ENCODE assay signal across 22 mouse cellular contexts in the genomic region with DNA sequence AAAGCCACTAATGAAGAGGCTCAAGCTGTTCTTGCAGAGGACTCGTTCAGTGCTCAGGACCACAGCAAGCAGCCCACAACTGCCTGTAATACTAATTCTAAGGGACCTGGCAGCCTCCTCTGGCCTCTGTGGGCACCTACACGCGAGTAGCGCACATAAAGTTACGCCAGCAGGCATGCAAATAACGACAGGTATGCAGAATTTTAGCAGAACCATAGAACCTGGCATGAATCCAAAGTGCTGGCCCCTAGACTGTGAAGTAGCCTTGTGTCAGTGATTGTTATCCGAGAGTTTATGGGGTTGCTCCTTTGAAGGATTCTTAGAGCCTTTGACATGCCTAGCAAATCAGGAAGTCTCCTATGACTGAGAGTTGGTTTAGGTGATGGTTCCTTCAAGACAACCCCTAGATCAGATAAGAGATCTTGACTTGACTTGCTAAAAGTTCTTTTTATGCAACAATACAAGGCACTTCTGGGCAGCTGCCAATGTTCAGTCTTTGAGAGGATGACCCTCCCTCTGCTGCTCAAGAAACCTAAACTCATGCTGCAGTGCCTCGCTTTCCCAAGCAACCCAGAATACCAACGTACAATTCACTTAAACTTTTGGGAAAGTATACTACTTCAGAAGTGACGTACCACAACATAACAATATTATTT. TPM values are rescaled to one million over a fixed set of nuclear protein-coding genes. Genes with fewer than 3 reads are reported as not detected.
DNase-seq lines count a peak whose midpoint lies in the region; ATAC-seq and TF ChIP-seq lines count a peak whose summit lies in the region.
"Had no signal": no experiment of that assay in that cellular context is flagged by ENCODE, and none has a peak within 500 bp of the region (broad histone marks: within the 10 kb centered on the region; RNA-seq: fewer than 3 reads in every experiment).

No protein-coding gene starts in this region.

- no peak overlapping the region for H3K27ac ChIP-seq in forebrain, embryonic 14.5 days (ENCODE audit: low read depth, low read length)
- H3K27ac ChIP-seq in forebrain, embryonic 11.5 days (ENCODE audit: low read depth, low read length): no peak overlapping the region
- no peak overlapping the region for H3K27ac ChIP-seq in lung, postnatal 0 days (ENCODE audit: low read length)
- no peak overlapping the region for H3K27ac ChIP-seq in intestine, embryonic 16.5 days (ENCODE audit: low read length)
- H3K27ac ChIP-seq: embryonic facial prominence, embryonic 15.5 days; forebrain, embryonic 12.5 days; heart, embryonic 13.5 days; hindbrain, embryonic 12.5 days had no signal

- WGBS in forebrain, embryonic 14.5 days: 80% methylated on average over 10 of the region's 10 CpGs
- 94% methylated on average over 10 of the region's 10 CpGs for WGBS in forebrain, embryonic 11.5 days
- 45% methylated on average over 10 of the region's 10 CpGs for WGBS in lung, postnatal 0 days
- WGBS in intestine, embryonic 16.5 days: 87% methylated on average over 10 of the region's 10 CpGs

- no peak overlapping the region for H3K4me2 ChIP-seq in forebrain, embryonic 14.5 days (ENCODE audit: low read length)
- no peak overlapping the region for H3K4me2 ChIP-seq in forebrain, embryonic 11.5 days (ENCODE audit: low read depth, low read length, severe bottlenecking)
- H3K4me2 ChIP-seq in lung, postnatal 0 days (replicated peaks; ENCODE audit: low read depth, low read length): no peak overlapping the region
- no peak overlapping the region for H3K4me2 ChIP-seq in intestine, embryonic 16.5 days (ENCODE audit: low read depth, low read length)
- H3K4me2 ChIP-seq: embryonic facial prominence, embryonic 15.5 days; forebrain, embryonic 12.5 days; heart, embryonic 13.5 days; hindbrain, embryonic 12.5 days had no signal

- peak; percentile 20 for DNase-seq in forebrain, embryonic 14.5 days (ENCODE audit: low spot score)
- no peak for DNase-seq in forebrain, embryonic 11.5 days (ENCODE audit: low spot score)
- DNase-seq in lung, postnatal 0 days (ENCODE audit: low spot score): peak; percentile 39
- no peak for DNase-seq in lung, postnatal 25 days (ENCODE audit: low spot score)
- DNase-seq in lung, postnatal 4 days: peak; percentile 24 to 31
- DNase-seq in adrenal gland, postnatal 36 days: no peak
- DNase-seq: adrenal gland, adult 8-10 months; cerebellum, adult 11-12 months; cerebellum, adult 9-11 months; cerebellum, postnatal 36 days; forebrain, postnatal 0 days; gastrocnemius, postnatal 14 days; heart, postnatal 4 days had no signal

- no peak for TF ChIP-seq CTCF in lung, postnatal 0 days (IDR thresholded peaks at IDR 0.05)

- H3K4me1 ChIP-seq in forebrain, embryonic 14.5 days (ENCODE audit: control insufficient read depth, insufficient read depth, low read length): peaks cover 9% of the 10 kb centered on the region; the same call in 1 of the 2 replicates
- H3K4me1 ChIP-seq in forebrain, embryonic 11.5 days (replicated peaks; ENCODE audit: control insufficient read depth, insufficient read depth, low read length): no peaks in the 10 kb centered on the region
- peaks cover 7% of the 10 kb centered on the region; the same call in 1 of the 2 replicates for H3K4me1 ChIP-seq in lung, postnatal 0 days (ENCODE audit: insufficient read depth, low read depth, low read length)
- H3K4me1 ChIP-seq in intestine, embryonic 16.5 days (ENCODE audit: control insufficient read depth, insufficient read depth, low read length): no peaks in the 10 kb centered on the region
- H3K4me1 ChIP-seq: embryonic facial prominence, embryonic 15.5 days; hindbrain, embryonic 12.5 days had no signal

- TF ChIP-seq EP300 in lung, postnatal 0 days (IDR thresholded peaks at IDR 0.05): no peak

- no peak overlapping the region for H3K4me3 ChIP-seq in forebrain, embryonic 14.5 days (ENCODE audit: low read depth, low read length)
- no peak overlapping the region for H3K4me3 ChIP-seq in forebrain, embryonic 11.5 days (ENCODE audit: low read depth, low read length)
- no peak overlapping the region for H3K4me3 ChIP-seq in lung, postnatal 0 days (ENCODE audit: low read depth, low read length)
- no peak overlapping the region for H3K4me3 ChIP-seq in intestine, embryonic 16.5 days (ENCODE audit: low read length)
- H3K4me3 ChIP-seq: embryonic facial prominence, embryonic 15.5 days; forebrain, embryonic 12.5 days; heart, embryonic 13.5 days; hindbrain, embryonic 12.5 days had no signal

- no peak for ATAC-seq in forebrain, embryonic 14.5 days
- ATAC-seq in forebrain, embryonic 11.5 days (replicated peaks; ENCODE audit: low FRiP score): no peak
- peak; percentile 54; the same call in 1 of the 2 replicates for ATAC-seq in lung, postnatal 0 days
- ATAC-seq in granulocyte monocyte progenitor cell, adult 5-6 weeks (replicated peaks; ENCODE audit: poor library complexity, severe bottlenecking): 0 out of 2 replicates have a peak, but pooled peaks have one; percentile 13
- no peak for ATAC-seq in intestine, embryonic 16.5 days
- ATAC-seq: forebrain, postnatal 0 days; hindbrain, embryonic 16.5 days; inflammation-experienced regulatory T-cells, adult 6 months had no signal

- no peak overlapping the region for H3K9ac ChIP-seq in forebrain, embryonic 14.5 days (ENCODE audit: low read length)
- H3K9ac ChIP-seq in forebrain, embryonic 11.5 days (ENCODE audit: low read length): no peak overlapping the region
- no peak overlapping the region for H3K9ac ChIP-seq in lung, postnatal 0 days (replicated peaks; ENCODE audit: low read depth)
- no peak overlapping the region for H3K9ac ChIP-seq in intestine, embryonic 16.5 days (ENCODE audit: low read depth, low read length)
- H3K9ac ChIP-seq: embryonic facial prominence, embryonic 15.5 days; forebrain, embryonic 12.5 days; forebrain, postnatal 0 days; heart, embryonic 13.5 days; hindbrain, embryonic 12.5 days had no signal

- no peaks in the 10 kb centered on the region for H3K9me3 ChIP-seq in forebrain, embryonic 14.5 days (replicated peaks; ENCODE audit: control insufficient read depth, low read length)
- no peaks in the 10 kb centered on the region for H3K9me3 ChIP-seq in forebrain, embryonic 11.5 days (ENCODE audit: control insufficient read depth, low read length)
- H3K9me3 ChIP-seq in lung, postnatal 0 days (ENCODE audit: low read length): no peaks in the 10 kb centered on the region
- no peaks in the 10 kb centered on the region for H3K9me3 ChIP-seq in intestine, embryonic 16.5 days (ENCODE audit: control insufficient read depth, low read length)
- H3K9me3 ChIP-seq: embryonic facial prominence, embryonic 15.5 days; forebrain, embryonic 12.5 days; heart, embryonic 13.5 days; hindbrain, embryonic 12.5 days had no signal

- no peaks in the 10 kb centered on the region for H3K36me3 ChIP-seq in forebrain, embryonic 14.5 days (ENCODE audit: control insufficient read depth, insufficient read depth, low read length)
- no peaks in the 10 kb centered on the region for H3K36me3 ChIP-seq in forebrain, embryonic 11.5 days (ENCODE audit: control insufficient read depth, insufficient read depth, low read length)
- no peaks in the 10 kb centered on the region for H3K36me3 ChIP-seq in lung, postnatal 0 days (ENCODE audit: insufficient read depth, low read length)
- no peaks in the 10 kb centered on the region for H3K36me3 ChIP-seq in intestine, embryonic 16.5 days (ENCODE audit: control insufficient read depth, insufficient read depth, low read length)

- H3K27me3 ChIP-seq in forebrain, embryonic 14.5 days (replicated peaks; ENCODE audit: control insufficient read depth, insufficient read depth, low read length): no peaks in the 10 kb centered on the region
- H3K27me3 ChIP-seq in forebrain, embryonic 11.5 days (ENCODE audit: control insufficient read depth, insufficient read depth, low read length): no peaks in the 10 kb centered on the region
- no peaks in the 10 kb centered on the region for H3K27me3 ChIP-seq in lung, postnatal 0 days (replicated peaks; ENCODE audit: insufficient read depth, low read length)
- no peaks in the 10 kb centered on the region for H3K27me3 ChIP-seq in intestine, embryonic 16.5 days (replicated peaks; ENCODE audit: control insufficient read depth, insufficient read depth, low read length)
- H3K27me3 ChIP-seq: CH12.LX; embryonic facial prominence, embryonic 15.5 days; forebrain, embryonic 12.5 days; heart, embryonic 13.5 days; hindbrain, embryonic 12.5 days had no signal

RNA-seq across cellular contexts. Expression of a gene that starts 9.3 kb away (rescaled TPM):
- polyA plus RNA-seq in forebrain, embryonic 14.5 days (2014; fragmentation: Nextera tagmentation; extraction: Ambion mirVana): 114 and 122 TPM in 2 replicates
- polyA plus RNA-seq in forebrain, embryonic 11.5 days (2014; fragmentation: Nextera tagmentation; extraction: Ambion mirVana): 73.3 and 87.6 TPM in 2 replicates
- polyA plus RNA-seq in lung, postnatal 0 days (2015; fragmentation: Nextera tagmentation; extraction: Ambion mirVana): 60.0 and 67.2 TPM in 2 replicates
- 96.7 and 119 TPM in 2 replicates for total RNA-seq in granulocyte monocyte progenitor cell, adult 5-6 weeks (2014; fragmentation: Nextera tagmentation)
- 78.5 and 90.6 TPM in 2 replicates for total RNA-seq in granulocyte monocyte progenitor cell, adult 5-6 weeks (2017)
- polyA plus RNA-seq in intestine, embryonic 16.5 days (2015; fragmentation: Nextera tagmentation; extraction: Ambion mirVana): 64.3 and 64.9 TPM in 2 replicates
- total RNA-seq in adrenal gland, postnatal 36 days (2021): 10 to 100 TPM; 54.7 to 55.0 TPM

Comparison
In these comparisons a context has a peak if more than half of its experiments do, and no peak if none do; other contexts are left out.
1. DNase-seq: peak in forebrain, embryonic 14.5 days (single experiment), lung, postnatal 0 days (single experiment) and lung, postnatal 4 days (2 of 2); none in forebrain, embryonic 11.5 days (single experiment), lung, postnatal 25 days (single experiment) and adrenal gland, postnatal 36 days (0 of 2).
2. ATAC-seq: peak in lung, postnatal 0 days (single experiment) and granulocyte monocyte progenitor cell, adult 5-6 weeks (single experiment); none in forebrain, embryonic 14.5 days (single experiment), forebrain, embryonic 11.5 days (single experiment) and intestine, embryonic 16.5 days (single experiment).